Mouse (Mus musculus): ENCODE measurements at regions not wholly inside any gene's neighbourhood (a gene's known extent, or its start where the extent isn't known, plus 50 kb on each side); places are given as distances from the start of the nearest gene placed in this dataset. TPM values are rescaled to one million over a fixed set of nuclear protein-coding genes. Genes with fewer than 3 reads are reported as not detected.
"Not testable (repeated sequence)": the region's sequence is repeated elsewhere in the genome, so short reads cannot be mapped to it uniquely, and the experiment has no call there.

- no peak for DNase-seq (ENCODE audit: low spot score in 2 of 2)
These were observed 136.9 kb upstream of the Gm11146 start for GRCm38 (mm10) chr16:77738821-77739220.

GRCm38 (mm10) chr16:77719377-77719776 lies 117.5 kb upstream of the Gm11146 start:
- no peak for DNase-seq (ENCODE audit: low spot score in 2 of 2)

GRCm38 (mm10) chr16:77717766-77718165 lies 115.9 kb upstream of the Gm11146 start:
- DNase-seq (ENCODE audit: low spot score in 2 of 2) = not testable (repeated sequence)

DNA sequence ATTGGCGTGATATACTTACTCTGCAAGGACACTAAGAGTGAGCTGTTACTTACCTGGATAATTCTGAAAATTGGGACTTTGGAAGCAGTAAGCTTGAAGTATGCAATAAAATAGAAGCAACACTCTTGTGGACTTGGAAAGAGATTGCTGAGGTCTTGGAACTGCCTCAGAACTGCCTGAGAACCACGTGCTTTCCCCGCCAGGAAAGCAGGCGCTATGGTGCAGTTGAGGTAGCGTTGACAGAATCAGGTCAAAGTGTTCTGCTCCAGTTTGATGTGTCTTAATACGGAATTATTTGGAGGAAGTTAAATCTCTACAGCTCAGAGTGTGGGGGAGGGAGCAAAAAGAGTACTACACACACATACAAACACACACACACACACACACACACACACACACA lies 102.8 kb upstream of the Gm11146 start:
- DNase-seq (ENCODE audit: low spot score in 2 of 2) = no peak

DNA sequence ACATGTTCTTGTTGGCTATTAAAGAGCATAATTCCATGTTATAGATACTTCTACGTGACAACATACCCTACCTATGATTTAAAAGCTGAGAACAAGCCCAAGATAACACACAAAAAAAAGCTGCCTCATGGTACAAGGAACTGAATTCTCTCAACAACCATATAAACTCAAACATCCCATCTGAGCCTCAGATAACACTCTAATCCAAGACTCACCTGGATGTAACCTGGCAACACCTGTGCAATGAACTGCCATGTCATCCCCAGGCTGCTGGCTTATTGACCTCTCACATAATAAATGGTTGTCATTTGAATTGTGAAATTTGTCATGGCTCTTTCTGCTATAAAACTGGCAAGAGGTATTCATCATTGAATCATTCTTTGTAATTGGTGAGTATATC lies 93.5 kb upstream of the Gm11146 start:
- DNase-seq (ENCODE audit: low spot score in 2 of 2) = no peak

GRCm38 (mm10) chr16:77687056-77687839 lies 85.4 kb upstream of the Gm11146 start:
- DNase-seq (ENCODE audit: low spot score in 2 of 2) = no peak

GRCm38 (mm10) chr16:77685651-77686190 lies 83.8 kb upstream of the Gm11146 start:
- DNase-seq (ENCODE audit: low spot score in 2 of 2) = no peak

- DNase-seq (ENCODE audit: low spot score in 2 of 2) = no peak
These were observed 82.6 kb upstream of the Gm11146 start for GRCm38 (mm10) chr16:77684521-77684920.

- no peak for DNase-seq (ENCODE audit: low spot score in 2 of 2)
These were observed 77.3 kb upstream of the Gm11146 start for GRCm38 (mm10) chr16:77679234-77679633.

GRCm38 (mm10) chr16:77676805-77677204 lies 74.9 kb upstream of the Gm11146 start:
- no peak for DNase-seq (ENCODE audit: low spot score in 2 of 2)

DNA sequence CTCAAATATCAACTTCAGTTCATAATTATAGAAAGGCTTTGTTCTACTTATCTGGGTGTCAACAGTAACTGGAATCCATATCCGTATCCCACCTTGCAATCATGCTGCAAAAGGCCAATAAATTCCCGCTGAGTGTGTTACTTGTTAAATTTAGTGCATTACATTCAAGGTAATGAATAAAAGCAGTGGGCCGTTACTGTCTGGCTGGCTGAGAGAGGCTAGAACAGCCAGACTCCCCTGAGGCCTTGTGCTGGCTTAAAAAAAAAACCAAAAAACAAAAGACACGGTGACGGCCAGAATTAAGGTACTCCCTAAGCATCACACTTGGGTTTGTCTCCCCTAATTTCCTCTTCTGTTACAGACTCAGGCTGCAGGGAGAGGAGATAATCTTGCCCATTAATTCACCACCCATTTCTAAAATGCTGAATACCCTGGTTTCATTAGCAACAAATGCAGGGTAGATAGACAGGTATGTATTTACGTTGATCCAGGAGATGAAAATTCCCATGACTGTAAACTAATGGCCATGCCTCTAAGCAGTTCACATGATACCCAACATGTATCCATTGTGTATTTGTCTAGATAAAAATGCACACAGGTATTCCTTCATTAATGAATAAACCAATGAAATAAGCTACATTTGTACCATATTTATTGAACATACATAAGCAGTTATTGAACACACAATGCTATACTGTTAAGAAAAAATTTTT lies 74.1 kb upstream of the Gm11146 start:
- DNase-seq (ENCODE audit: low spot score in 2 of 2) = no peak

DNA sequence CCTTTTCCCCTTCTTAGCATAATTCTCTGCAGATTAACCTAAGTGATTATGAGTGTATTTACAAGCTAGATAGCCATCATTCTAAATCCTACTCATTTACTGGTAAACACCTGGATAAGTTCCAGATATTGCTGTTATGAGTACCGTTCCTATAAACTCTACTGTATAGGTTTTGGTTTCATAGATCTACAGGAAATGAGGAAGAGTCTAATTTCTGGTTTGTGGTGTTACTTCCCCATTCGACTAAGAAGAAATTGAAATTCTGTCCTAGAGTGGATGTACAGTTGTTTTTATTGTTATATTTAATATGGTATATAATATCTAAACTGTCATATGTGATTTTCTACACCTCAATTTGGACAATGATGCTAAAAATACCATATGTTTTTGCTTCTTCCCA lies 69.4 kb upstream of the Gm11146 start:
- no peak for DNase-seq (ENCODE audit: low spot score in 2 of 2)

- no peak for DNase-seq (ENCODE audit: low spot score in 2 of 2)
These were observed 63.9 kb upstream of the Gm11146 start for GRCm38 (mm10) chr16:77665781-77666180.

- no peak for DNase-seq (ENCODE audit: low spot score in 2 of 2)
These were observed 60.2 kb upstream of the Gm11146 start for GRCm38 (mm10) chr16:77662107-77662518.

- DNase-seq (ENCODE audit: low spot score in 2 of 2) = no peak
These were observed 51.4 kb upstream of the Gm11146 start for GRCm38 (mm10) chr16:77653306-77653705.

Small RNAs in the stretch of these regions (microRNA-seq; reads per million reads assigned to microRNA genes)
- not detected for gene Gm25025
